Mouse (Mus musculus) small intestine, adult 2 months (tissue): Measurements from ENCODE around the gene Stab2.

ENCODE experiments used
- CTCF ChIP-seq: fragments of 200-500 bp; IDR thresholded peaks from 2 replicates; pipeline ENCODE4 v1.5.1; 2012; ENCODE audit warnings: low read depth, mild to moderate bottlenecking, control low read depth, inconsistent platforms, low read length, moderate library complexity, mixed read lengths; ENCODE audit not compliant: insufficient replicate concordance, insufficient read length; ENCODE audit errors: extremely low read depth
- POLR2A ChIP-seq: fragments of 200-500 bp; IDR thresholded peaks from 2 replicates; pipeline ENCODE4 v1.6.1; 2012; ENCODE audit warnings: low read depth, mild to moderate bottlenecking, control low read depth, inconsistent platforms, low read length, moderate library complexity

DNA sequence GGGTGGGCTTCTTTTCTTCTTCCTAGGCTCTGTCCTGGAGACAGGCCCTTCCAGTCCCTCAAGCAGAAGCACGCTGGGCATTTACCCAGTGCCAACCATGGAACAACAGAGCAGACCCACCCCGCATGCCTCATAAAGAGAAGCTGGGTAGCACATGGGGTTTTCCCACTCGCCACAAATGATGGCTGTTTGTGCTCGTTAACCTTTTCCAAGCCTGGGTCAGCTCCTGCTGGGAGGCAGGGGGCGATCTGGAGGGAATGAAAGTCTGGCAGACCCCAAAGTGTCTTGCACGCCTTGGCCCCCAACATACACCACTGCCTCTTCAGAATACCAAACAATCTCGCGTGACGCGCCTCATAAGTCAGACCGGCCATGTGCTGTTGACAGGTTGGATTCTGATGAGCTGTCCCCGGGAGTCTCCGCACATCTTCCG, 28.5 kb upstream of the Stab2 start:
- TF ChIP-seq POLR2A (no peak), CTCF (no peak)
